Mouse (Mus musculus): ENCODE data around the gene Ascc3.

The Ascc3 gene

DNA sequence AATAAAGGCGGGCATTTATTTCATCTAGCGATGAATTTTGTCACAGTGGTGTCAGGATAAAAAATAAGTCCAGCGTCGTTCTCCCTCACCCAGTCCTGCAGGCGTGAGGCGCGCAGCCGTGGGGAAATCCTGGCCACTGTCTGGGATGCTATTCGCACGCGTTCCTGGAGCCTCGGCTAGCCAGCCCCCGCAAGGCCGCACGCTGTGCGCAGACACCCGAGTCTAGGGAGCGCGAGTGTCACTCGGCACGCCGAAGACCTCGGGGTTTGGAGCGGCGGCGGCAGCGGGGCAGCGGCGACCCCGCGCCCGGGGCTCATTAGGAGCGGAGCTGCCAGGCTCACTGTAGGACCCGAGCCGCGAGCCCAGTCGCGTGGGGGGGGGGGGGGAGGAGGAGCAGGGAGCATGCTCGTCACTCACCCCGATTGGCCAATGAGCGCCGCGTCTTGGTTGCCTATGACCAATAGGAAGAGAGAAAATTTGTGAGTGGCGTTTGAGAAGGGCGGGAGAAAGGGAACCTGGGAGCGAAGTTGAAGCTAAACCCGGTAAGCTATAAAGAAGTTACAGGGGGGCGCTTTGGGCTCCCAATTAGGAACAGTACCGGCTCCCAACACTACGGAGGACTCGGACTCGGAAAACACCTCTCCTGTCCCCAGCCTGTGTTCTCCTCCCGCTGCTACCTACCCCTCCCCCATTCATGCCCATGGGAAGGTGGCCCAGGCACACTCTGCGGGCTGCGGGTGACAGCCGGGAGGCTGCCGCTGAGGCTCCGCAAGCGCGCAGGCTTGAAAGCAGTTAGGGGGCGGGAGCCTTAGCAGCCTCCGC is 301.9 kb downstream of the Ascc3 start, which contains the start of gene Sim1:
Gene Sim1, plus strand, starts transcription at position 585 of the 822 bp plus-strand sequence.
- DNase-seq (ENCODE audit: low read depth, low spot score): no peak

DNA sequence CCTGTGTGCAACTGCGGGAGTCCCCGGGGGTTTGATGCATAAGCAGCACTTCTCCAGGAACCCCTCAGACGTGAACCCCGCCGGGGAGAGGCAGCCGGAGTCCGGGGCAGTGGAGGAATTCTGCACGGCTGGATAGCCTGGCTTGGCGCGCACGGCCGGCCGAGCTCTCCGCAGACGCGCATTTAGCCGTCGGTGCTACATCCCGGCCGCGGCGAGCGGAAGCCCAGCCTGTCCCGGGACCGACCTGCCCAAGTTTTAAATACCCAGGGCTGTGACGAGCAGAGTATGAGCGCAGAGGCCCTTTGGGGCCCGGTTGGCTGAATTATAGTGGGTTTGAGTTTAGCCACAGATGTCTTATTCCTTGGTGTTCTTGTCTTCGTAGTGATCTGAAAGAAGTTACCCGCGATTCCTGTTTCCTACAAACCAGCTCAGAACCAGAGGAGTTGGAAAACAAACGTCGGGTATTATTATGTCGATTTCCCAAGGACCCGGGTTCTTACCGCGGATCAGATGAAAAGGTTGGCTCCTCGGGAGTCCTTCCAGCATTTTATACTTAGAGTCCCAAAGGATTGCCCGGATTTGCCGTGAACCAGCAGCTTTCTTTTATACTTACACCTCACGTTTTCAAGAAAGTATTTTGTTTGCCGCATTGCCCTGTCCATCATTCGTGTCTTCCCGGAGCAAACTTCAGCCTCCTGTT is 302.8 kb downstream of the Ascc3 start:
- no peak for DNase-seq (ENCODE audit: low read depth, low spot score)

DNA sequence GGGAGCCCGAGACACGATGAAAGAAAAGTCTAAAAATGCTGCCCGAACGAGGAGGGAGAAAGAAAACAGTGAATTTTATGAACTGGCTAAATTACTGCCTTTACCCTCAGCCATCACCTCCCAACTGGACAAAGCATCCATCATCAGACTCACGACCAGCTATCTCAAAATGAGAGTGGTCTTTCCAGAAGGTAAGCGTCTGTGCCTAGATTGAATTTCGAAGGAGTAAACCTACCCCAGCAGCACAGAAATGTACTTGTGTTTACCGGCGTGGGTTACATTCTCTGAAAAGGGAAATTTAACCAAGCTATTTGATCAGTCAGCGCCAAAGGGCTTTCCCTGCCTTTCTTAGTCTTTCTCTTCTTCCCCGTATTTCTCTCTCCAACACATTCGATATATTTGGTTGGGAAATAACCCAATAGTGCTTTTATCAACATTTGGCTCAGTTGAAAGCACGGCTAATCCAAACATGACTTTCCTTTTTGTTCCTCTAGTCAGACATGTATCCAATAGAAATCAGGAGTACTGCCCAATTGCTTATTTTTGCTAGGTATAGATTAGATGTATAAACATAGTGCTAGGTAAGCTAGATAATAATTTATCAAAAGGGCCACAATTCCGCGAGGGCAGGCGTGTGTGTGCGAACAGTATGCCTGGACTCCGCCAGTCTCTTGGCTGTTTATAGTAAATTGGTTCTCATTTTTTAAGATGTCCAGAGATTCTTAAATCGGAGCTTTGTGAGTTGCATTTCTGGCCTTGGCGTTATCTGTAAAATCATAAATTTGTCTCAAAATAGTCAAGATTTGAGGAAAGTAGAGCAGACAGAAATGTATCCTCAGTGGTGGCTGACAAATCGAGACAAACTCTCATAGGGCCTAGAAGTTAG is 303.7 kb downstream of the Ascc3 start:
- DNase-seq (ENCODE audit: low read depth, low spot score): no peak

DNA sequence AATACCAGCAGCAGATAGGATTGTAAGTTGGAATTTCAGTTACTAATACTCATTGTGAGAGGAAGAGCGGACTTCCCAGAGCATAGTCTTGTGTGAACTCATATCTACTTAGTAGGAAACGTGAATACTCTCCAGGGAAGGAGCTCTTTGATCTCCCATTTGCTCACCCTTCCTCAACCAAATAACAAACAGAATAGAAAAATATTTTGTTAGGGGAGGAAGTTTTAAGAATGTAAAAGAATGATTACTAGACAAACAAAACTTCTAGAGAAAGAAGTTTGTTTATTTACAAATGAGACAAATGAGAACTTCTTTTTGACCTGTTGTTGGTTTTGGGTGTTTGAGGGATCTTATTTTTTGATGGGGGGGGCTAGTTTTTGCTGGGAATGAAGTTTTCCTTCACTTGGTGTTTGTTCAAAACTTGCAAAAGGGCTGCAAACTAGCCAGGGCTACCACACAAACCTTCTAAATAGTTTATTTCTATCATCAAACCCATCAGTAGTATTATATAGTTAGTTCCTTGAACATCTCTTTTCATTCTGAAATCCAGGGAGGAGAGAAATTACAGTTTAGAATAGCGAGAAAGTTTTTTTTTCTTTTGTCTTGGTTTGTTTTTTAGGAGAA is 304.4 kb downstream of the Ascc3 start:
- no peak for DNase-seq (ENCODE audit: low read depth, low spot score)

DNA sequence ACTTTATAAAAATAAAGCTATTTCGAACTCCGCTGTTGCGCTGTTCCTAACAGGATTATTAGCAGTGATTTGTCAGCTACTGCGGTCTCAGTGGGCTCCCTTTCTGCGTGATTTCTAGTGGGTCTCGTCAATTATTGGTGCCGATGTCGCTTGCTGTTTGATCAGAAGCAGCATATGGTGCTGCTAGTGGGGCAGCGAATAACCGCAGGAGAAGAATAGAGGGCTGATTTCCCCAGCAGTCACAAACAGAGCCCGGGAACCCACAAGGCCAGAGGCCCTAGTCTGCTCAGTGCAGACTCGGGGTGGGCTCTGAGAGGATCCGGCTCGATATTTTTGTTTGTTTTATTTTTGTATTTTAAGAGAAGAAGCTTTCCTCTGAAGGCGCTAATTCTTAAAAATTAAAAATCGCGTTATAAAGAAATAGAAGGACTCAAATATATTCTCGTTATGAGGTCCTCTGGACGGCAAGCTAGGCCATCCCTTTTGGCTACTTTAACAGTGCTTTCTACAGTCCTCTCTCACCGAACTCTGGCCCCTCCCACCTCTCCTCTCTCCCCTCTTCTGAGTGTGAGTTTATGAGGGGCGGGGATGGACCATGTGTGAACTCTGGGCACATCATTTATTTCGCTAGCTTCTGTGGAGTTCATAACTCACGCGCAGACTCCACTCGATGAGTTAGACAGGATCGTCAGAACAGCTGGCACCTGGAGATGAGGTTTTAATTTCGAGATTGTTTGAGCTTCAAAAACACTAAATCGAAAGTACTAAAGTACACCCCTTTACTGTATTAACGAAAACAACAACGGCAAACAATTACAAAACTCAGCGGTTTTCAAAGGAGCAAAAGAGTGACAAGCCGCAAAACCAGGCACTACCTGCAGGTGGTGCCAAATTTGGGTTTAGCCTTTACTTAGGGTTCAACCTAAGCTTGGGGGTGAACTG is 305.3 kb downstream of the Ascc3 start:
- peak; percentile 18 for DNase-seq (ENCODE audit: low read depth, low spot score)

DNA sequence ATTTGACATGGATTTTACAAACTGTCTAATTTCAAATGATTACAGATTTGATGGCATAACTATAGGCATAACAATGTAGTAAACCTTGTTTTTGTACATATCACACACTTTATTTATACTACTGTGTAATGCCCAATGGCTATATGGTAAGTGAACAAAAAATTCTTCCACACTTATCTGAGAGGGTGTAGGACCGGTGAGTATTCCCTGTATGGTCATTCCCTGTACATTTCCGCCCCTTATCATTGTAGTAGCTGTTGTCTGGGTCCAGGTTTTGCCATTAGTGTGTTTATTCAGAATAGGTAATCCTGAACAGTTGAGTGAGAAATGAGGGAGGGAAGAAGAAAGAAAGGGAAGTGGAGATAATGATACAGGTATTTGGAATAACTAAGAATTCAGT is 306.2 kb downstream of the Ascc3 start:
- no peak for DNase-seq (ENCODE audit: low read depth, low spot score)

DNA sequence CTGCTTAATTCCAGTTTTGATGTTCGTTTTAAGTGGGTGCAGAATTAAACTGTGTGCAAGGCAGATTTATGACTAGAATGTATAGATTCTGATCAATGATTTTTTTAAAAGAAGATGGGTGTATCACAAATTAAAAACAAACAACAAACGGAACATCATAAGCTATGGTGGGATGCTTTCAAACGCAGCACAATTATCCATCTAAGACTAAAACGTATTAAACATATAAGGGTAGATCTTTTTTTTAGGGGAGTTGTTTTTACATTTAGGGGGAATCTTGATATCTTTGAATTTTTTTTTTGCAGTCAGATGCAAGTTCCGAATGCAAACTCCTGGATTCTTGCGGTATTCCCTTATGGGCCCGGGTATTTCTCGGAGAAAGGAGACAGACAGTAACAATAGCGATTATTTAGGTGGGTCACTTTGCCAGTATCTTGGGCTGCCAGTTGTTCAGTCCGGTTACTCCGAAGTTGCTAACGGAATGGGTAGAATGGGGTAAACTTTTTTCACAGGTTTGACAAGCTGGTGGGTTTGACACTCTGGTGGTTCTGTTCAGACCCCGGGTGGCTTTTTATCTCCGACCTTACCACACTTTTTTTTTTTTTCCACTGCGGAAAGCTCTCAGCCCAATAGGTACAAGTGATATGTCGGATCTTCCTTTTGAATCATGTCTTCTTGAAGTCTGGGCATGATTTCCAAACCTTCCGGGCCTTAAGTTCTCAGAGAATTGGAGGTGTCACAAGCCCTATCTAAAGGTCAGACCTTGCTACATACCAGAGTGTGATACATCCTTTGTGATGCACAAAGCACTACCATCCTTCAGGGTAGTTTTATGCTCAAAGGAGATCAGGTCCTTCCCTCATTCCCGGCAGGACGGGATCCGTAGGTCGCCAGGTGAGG is 307.6 kb downstream of the Ascc3 start:
- no peak for DNase-seq (ENCODE audit: low read depth, low spot score)
